ENCODE assay signal across 21 mouse cellular contexts in the genomic region with DNA sequence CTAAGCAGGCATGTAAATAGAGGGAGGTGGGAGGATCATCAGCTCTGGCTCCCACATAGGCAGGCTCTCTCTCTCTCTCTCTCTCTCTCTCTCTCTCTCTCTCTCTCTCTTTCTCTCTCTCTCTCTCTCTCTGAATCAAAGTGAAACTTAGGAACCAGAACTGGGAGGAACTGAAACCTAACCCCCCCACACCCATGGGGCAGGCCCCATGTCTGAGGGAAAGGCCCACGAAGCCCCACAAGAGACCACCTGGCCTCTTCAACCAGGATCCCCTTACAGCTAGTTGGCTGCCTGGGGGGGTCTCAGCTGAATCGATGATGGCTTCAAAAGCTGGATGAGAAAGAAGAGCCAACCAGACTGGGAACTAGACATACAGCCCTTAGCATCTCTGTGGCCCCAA. TPM values are rescaled to one million over a fixed set of nuclear protein-coding genes. Genes with fewer than 3 reads are reported as not detected.
DNase-seq lines count a peak whose midpoint lies in the region; ATAC-seq and TF ChIP-seq lines count a peak whose summit lies in the region.
"Had no signal": no experiment of that assay in that cellular context is flagged by ENCODE, and none has a peak within 500 bp of the region (broad histone marks: within the 10 kb centered on the region; RNA-seq: fewer than 3 reads in every experiment).

No protein-coding gene starts in this region.

- no peak for TF ChIP-seq CTCF in bone marrow, adult 2 months (IDR thresholded peaks at IDR 0.05; ENCODE audit: control insufficient read depth, insufficient read depth, low read length)

- WGBS in bone marrow, adult 2 months = 40% methylated on average over 2 of the region's 2 CpGs
- 77% methylated on average over 2 of the region's 2 CpGs for WGBS in hindbrain, embryonic 10.5 days

- peak; percentile 92 to 95 for DNase-seq in B cell, adult 2 months
- peak; percentile 24 to 60 for DNase-seq in spleen, postnatal 14 days (ENCODE audit: low spot score in 2 of 2)
- no peak for DNase-seq in hindbrain, embryonic 10.5 days (ENCODE audit: low spot score)
- no peak for DNase-seq in cerebellum, adult 11-12 months
- no peak for DNase-seq in thymus, adult 18-20 months
- DNase-seq: adrenal gland, postnatal 25 days; cerebellum, postnatal 10 days; gastrocnemius, postnatal 25 days; kidney, postnatal 25 days; liver, embryonic 13.5 days; thymus, adult 2 months had no signal

- no peak for TF ChIP-seq POLR2A in bone marrow, adult 2 months (IDR thresholded peaks at IDR 0.05; ENCODE audit: borderline replicate concordance, control insufficient read depth, low read depth, low read length)

- ATAC-seq in neutrophil, adult 5-6 weeks (ENCODE audit: extremely low read depth, insufficient number of reproducible peaks, low FRiP score, poor library complexity, severe bottlenecking) = peak; percentile 37
- ATAC-seq: hindbrain, postnatal 0 days; intestine, postnatal 0 days; midbrain, embryonic 15.5 days had no signal

- H3K4me1 ChIP-seq in bone marrow, adult 2 months (ENCODE audit: control insufficient read depth, insufficient read depth, low read length) = peaks cover 3% of the 10 kb centered on the region; the same call in 1 of the 2 replicates
- peaks cover 24% of the 10 kb centered on the region for H3K4me1 ChIP-seq in hindbrain, embryonic 10.5 days (replicated peaks)
- H3K4me1 ChIP-seq: embryonic facial prominence, embryonic 12.5 days; liver, embryonic 13.5 days; lung, embryonic 15.5 days; midbrain, embryonic 15.5 days; neural tube, embryonic 12.5 days had no signal

- no peaks in the 10 kb centered on the region for H3K9me3 ChIP-seq in hindbrain, embryonic 10.5 days
- H3K9me3 ChIP-seq: limb, embryonic 13.5 days; liver, embryonic 13.5 days; lung, embryonic 15.5 days; midbrain, embryonic 15.5 days; neural tube, embryonic 12.5 days had no signal

- peaks cover 20% of the 10 kb centered on the region for H3K36me3 ChIP-seq in hindbrain, embryonic 10.5 days
- H3K36me3 ChIP-seq: embryonic facial prominence, embryonic 12.5 days; limb, embryonic 13.5 days; liver, embryonic 13.5 days; lung, embryonic 15.5 days; midbrain, embryonic 15.5 days; neural tube, embryonic 12.5 days had no signal

- H3K4me3 ChIP-seq in bone marrow, adult 2 months (replicated peaks; ENCODE audit: control insufficient read depth, low read depth, low read length) = no peak overlapping the region
- no peak overlapping the region for H3K4me3 ChIP-seq in hindbrain, embryonic 10.5 days
- H3K4me3 ChIP-seq: embryonic facial prominence, embryonic 12.5 days; limb, embryonic 13.5 days; liver, embryonic 13.5 days; lung, embryonic 15.5 days; midbrain, embryonic 15.5 days; neural tube, embryonic 12.5 days had no signal

- H3K27me3 ChIP-seq in hindbrain, embryonic 10.5 days (ENCODE audit: insufficient read depth, poor library complexity, severe bottlenecking) = peaks cover 83% of the 10 kb centered on the region

- H3K27ac ChIP-seq in bone marrow, adult 2 months (ENCODE audit: control insufficient read depth, insufficient read depth, low read depth, low read length, poor library complexity) = peak overlapping the region; percentile 80
- no peak overlapping the region for H3K27ac ChIP-seq in hindbrain, embryonic 10.5 days
- H3K27ac ChIP-seq: embryonic facial prominence, embryonic 12.5 days; hindbrain, postnatal 0 days; limb, embryonic 13.5 days; liver, embryonic 13.5 days; lung, embryonic 15.5 days; midbrain, embryonic 15.5 days; neural tube, embryonic 12.5 days had no signal

RNA-seq across cellular contexts. Expression of a gene that starts 39.3 kb away (rescaled TPM):
- 18.0 and 35.6 TPM in 2 replicates for polyA plus RNA-seq in bone marrow, adult 2 months (2011; ENCODE audit: insufficient read depth, insufficient read length, low replicate concordance, missing spikeins)
- 184 and 199 TPM in 2 replicates for total RNA-seq in neutrophil, adult 5-6 weeks (2017)
- 4.4 and 4.9 TPM in 2 replicates for polyA plus RNA-seq in hindbrain, embryonic 10.5 days (2016; fragmentation: Nextera tagmentation; extraction: Ambion mirVana)
- total RNA-seq: hematopoietic stem cell, adult 5-6 weeks had no signal
- polyA plus RNA-seq: limb, embryonic 13.5 days; lung, embryonic 15.5 days had no signal

Comparison
In these comparisons a context has a peak if more than half of its experiments do, and no peak if none do; other contexts are left out.
1. DNase-seq: peak in B cell, adult 2 months (2 of 2) and spleen, postnatal 14 days (2 of 2); none in hindbrain, embryonic 10.5 days (single experiment), cerebellum, adult 11-12 months (single experiment) and thymus, adult 18-20 months (0 of 2).